Mouse (Mus musculus): ENCODE results near the gene Oas3. TPM values are rescaled to one million over a fixed set of nuclear protein-coding genes. Genes with fewer than 3 reads are reported as not detected.

Oas3 gene
- polyA plus RNA-seq, 1 experiment from 2014 or later, result 0.09 TPM

DNA sequence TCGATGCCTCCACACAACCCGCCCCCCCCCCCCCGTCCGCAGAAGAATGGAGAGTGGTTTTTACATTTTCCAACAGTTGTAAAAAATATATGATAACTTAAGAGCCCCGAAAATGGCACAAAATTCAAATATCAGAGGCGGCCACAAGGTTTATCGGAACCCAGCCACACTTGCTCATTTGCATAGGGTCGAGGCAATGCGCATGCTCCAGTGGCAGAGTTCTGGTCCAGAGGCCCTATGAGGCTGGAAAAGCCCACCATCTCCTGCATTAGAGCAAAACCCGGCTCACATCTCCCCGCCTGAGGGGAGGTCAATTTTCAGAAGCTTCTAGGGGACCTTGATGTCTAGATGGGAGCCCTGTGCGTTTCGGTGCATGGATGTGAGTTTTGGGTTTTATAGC is 70.5 kb downstream of the Oas3 start:
- 40% methylated on average over 13 of the region's 13 CpGs for WGBS (ENCODE audit: insufficient replicate concordance)
- Histone ChIP-seq H3K9ac (ENCODE audit: low read depth, low read length) (no peak overlapping the region), H3K36me3 (ENCODE audit: control insufficient read depth, insufficient read depth, low read length) (no peaks in the 10 kb centered on the region), H3K4me1 (ENCODE audit: control insufficient read depth, insufficient read depth, low read length) (peaks cover 15% of the 10 kb centered on the region), H3K9me3 (replicated peaks; ENCODE audit: control insufficient read depth, low read length) (no peaks in the 10 kb centered on the region), H3K27me3 (ENCODE audit: control insufficient read depth, insufficient read depth, low read length) (peaks cover 75% of the 10 kb centered on the region), H3K27ac (ENCODE audit: low read depth, low read length) (no peak overlapping the region), H3K4me2 (peak overlapping the region; percentile 49), H3K4me3 (ENCODE audit: low read depth, low read length) (no peak overlapping the region)
- ATAC-seq (replicated peaks; ENCODE audit: insufficient number of reproducible peaks, low FRiP score, low TSS enrichment), result no peak

DNA sequence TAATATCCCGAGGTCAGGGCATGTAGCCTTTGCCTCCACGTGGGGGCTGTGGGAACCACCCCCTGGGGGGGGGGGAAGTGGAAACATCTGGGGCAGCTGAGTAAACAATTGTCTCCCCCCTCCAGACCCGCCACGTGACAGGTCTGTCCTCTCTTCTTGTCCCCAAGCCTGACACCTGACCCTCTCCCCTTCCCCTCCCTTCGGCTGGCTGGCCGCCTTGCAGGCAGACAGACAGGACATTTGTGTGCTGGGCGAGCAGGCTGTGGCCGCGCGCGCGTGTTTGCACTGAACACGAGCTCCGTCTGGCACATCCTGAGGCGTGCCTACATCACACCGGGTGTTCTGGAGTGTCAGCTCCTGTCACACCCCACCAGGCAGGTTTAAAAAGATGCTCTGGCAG is 70.9 kb downstream of the Oas3 start:
- Histone ChIP-seq H3K9me3 (replicated peaks; ENCODE audit: control insufficient read depth, low read length) (no peaks in the 10 kb centered on the region), H3K27ac (ENCODE audit: low read depth, low read length) (no peak overlapping the region), H3K36me3 (ENCODE audit: control insufficient read depth, insufficient read depth, low read length) (no peaks in the 10 kb centered on the region), H3K4me3 (ENCODE audit: low read depth, low read length) (no peak overlapping the region), H3K27me3 (ENCODE audit: control insufficient read depth, insufficient read depth, low read length) (peaks cover 71% of the 10 kb centered on the region), H3K4me2 (peak overlapping the region; percentile 49), H3K4me1 (ENCODE audit: control insufficient read depth, insufficient read depth, low read length) (peaks cover 15% of the 10 kb centered on the region), H3K9ac (ENCODE audit: low read depth, low read length) (no peak overlapping the region)
- 7% methylated on average over 16 of the region's 16 CpGs for WGBS (ENCODE audit: insufficient replicate concordance)
- ATAC-seq (replicated peaks; ENCODE audit: insufficient number of reproducible peaks, low FRiP score, low TSS enrichment), result no peak

DNA sequence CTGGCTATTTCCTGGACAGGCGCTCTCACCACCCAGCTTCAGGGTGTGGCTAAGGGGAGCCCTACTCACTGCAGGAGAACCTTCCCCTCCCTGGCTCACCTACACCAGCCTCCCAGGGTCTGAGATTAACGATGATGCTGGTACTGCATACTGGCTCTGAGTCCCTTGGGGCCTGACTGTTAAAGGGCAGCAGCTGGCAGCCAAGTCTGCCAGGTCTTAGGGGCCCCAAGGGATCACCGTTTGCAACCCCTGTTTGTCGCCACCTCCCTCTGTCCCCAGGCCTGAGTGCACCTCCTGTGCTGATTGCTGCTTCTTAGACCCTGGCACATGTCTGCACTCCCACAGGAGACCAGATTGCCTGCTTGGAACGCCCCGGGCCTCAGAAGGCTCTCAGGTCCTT is 73.0 kb downstream of the Oas3 start:
- Histone ChIP-seq H3K27me3 (ENCODE audit: control insufficient read depth, insufficient read depth, low read length) (peaks cover 65% of the 10 kb centered on the region), H3K4me3 (ENCODE audit: low read depth, low read length) (no peak overlapping the region), H3K4me2 (no peak overlapping the region), H3K9ac (ENCODE audit: low read depth, low read length) (no peak overlapping the region), H3K27ac (ENCODE audit: low read depth, low read length) (no peak overlapping the region), H3K9me3 (replicated peaks; ENCODE audit: control insufficient read depth, low read length) (no peaks in the 10 kb centered on the region), H3K36me3 (ENCODE audit: control insufficient read depth, insufficient read depth, low read length) (no peaks in the 10 kb centered on the region), H3K4me1 (ENCODE audit: control insufficient read depth, insufficient read depth, low read length) (no peaks in the 10 kb centered on the region)
- ATAC-seq (replicated peaks; ENCODE audit: insufficient number of reproducible peaks, low FRiP score, low TSS enrichment), result no peak
- WGBS (ENCODE audit: insufficient replicate concordance), result 49% methylated on average over 6 of the region's 6 CpGs

DNA sequence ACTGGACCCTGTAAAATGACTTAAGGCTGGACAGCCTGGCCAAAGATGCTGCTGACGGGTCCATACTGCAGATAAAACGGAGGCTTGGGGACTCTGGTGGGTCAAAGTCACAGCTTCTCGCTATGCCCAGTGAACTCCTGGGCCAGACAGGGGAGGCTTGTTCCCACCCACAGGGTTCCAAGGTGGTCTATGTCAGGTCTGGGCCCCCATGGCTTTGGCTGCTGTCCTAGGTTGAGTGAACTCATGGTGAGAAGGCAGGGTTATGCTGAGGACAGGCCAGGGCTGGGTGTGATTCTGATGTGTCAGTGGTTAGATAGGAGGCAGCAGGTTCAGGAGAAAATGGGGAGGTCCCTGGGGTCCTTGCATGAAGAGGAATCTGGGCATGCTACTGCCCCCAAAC is 73.8 kb downstream of the Oas3 start:
- Histone ChIP-seq H3K4me1 (ENCODE audit: control insufficient read depth, insufficient read depth, low read length) (no peaks in the 10 kb centered on the region), H3K4me3 (ENCODE audit: low read depth, low read length) (no peak overlapping the region), H3K27ac (ENCODE audit: low read depth, low read length) (no peak overlapping the region), H3K27me3 (ENCODE audit: control insufficient read depth, insufficient read depth, low read length) (peaks cover 65% of the 10 kb centered on the region), H3K36me3 (ENCODE audit: control insufficient read depth, insufficient read depth, low read length) (no peaks in the 10 kb centered on the region), H3K9me3 (replicated peaks; ENCODE audit: control insufficient read depth, low read length) (no peaks in the 10 kb centered on the region), H3K4me2 (no peak overlapping the region), H3K9ac (ENCODE audit: low read depth, low read length) (no peak overlapping the region)
- WGBS (ENCODE audit: insufficient replicate concordance), result 78% methylated on average over 3 of the region's 3 CpGs
- no peak for ATAC-seq (replicated peaks; ENCODE audit: insufficient number of reproducible peaks, low FRiP score, low TSS enrichment)

Other genes with a start within 250 kb of the Oas3 start
- 18.1 and 19.1 TPM in 2 replicates for gene Tpcn1, start 189.0 kb downstream of the Oas3 start, polyA plus RNA-seq (2014; fragmentation: Nextera tagmentation; extraction: Ambion mirVana)
- gene Iqcd, start 188.6 kb downstream of the Oas3 start, polyA plus RNA-seq (2014; fragmentation: Nextera tagmentation; extraction: Ambion mirVana), result 0.18 and 0.54 TPM in 2 replicates
- gene Rita1, start 165.1 kb downstream of the Oas3 start, polyA plus RNA-seq (2014; fragmentation: Nextera tagmentation; extraction: Ambion mirVana), result 5.6 and 7.9 TPM in 2 replicates
- gene Ddx54, start 164.9 kb downstream of the Oas3 start, polyA plus RNA-seq (2014; fragmentation: Nextera tagmentation; extraction: Ambion mirVana), result 22.2 and 23.5 TPM in 2 replicates
- not detected in 2 replicates for gene Cfap73, start 143.4 kb downstream of the Oas3 start, polyA plus RNA-seq (2014; fragmentation: Nextera tagmentation; extraction: Ambion mirVana)
- gene Rasal1, start 128.8 kb downstream of the Oas3 start, polyA plus RNA-seq (2014; fragmentation: Nextera tagmentation; extraction: Ambion mirVana), result 0.27 and 0.30 TPM in 2 replicates
- 0.45 and 0.53 TPM in 2 replicates for gene Dtx1, start 65.7 kb downstream of the Oas3 start, polyA plus RNA-seq (2014; fragmentation: Nextera tagmentation; extraction: Ambion mirVana)
- gene Oas2, start 27.8 kb downstream of the Oas3 start, polyA plus RNA-seq (2014; fragmentation: Nextera tagmentation; extraction: Ambion mirVana), result 0.07 and 0.13 TPM in 2 replicates
- gene Oas1e, start 17.9 kb upstream of the Oas3 start, polyA plus RNA-seq (2014; fragmentation: Nextera tagmentation; extraction: Ambion mirVana), result not detected in 2 replicates
- 0.49 and 0.54 TPM in 2 replicates for gene Oas1c, start 34.9 kb upstream of the Oas3 start, polyA plus RNA-seq (2014; fragmentation: Nextera tagmentation; extraction: Ambion mirVana)
- gene Oas1f, start 69.7 kb upstream of the Oas3 start, polyA plus RNA-seq (2014; fragmentation: Nextera tagmentation; extraction: Ambion mirVana), result not detected in 2 replicates
- not detected in 2 replicates for gene Oas1h, start 83.8 kb upstream of the Oas3 start, polyA plus RNA-seq (2014; fragmentation: Nextera tagmentation; extraction: Ambion mirVana)
- gene Oas1g, start 110.0 kb upstream of the Oas3 start, polyA plus RNA-seq (2014; fragmentation: Nextera tagmentation; extraction: Ambion mirVana), result not detected in 2 replicates
- 0.24 TPM in 1 of 2 replicates, not detected in the other for gene Oas1a, start 129.9 kb upstream of the Oas3 start, polyA plus RNA-seq (2014; fragmentation: Nextera tagmentation; extraction: Ambion mirVana)
- not detected in 2 replicates for gene Oas1d, start 136.9 kb upstream of the Oas3 start, polyA plus RNA-seq (2014; fragmentation: Nextera tagmentation; extraction: Ambion mirVana)
- not detected in 2 replicates for gene Rph3a, start 232.4 kb upstream of the Oas3 start, polyA plus RNA-seq (2014; fragmentation: Nextera tagmentation; extraction: Ambion mirVana)